Mouse (Mus musculus) brain, embryonic 14.5 days (tissue): ENCODE measurements around the gene Lrrc49. TPM values are rescaled to one million over a fixed set of nuclear protein-coding genes. Genes with fewer than 3 reads are reported as not detected.

ENCODE experiments used
- DNase-seq: peaks from one replicate; pipeline ENCODE4 v3.0.0-alpha.2; 2011; ENCODE audit warnings: low read depth
- CTCF ChIP-seq: fragments of 200-500 bp; IDR thresholded peaks from 2 replicates; pipeline ENCODE4 v1.5.1; 2012; ENCODE audit warnings: inconsistent platforms, mild to moderate bottlenecking, moderate library complexity, borderline replicate concordance; ENCODE audit not compliant: insufficient read depth, insufficient read length; ENCODE audit errors: extremely low read depth
- POLR2A ChIP-seq: fragments of 200-500 bp; IDR thresholded peaks from 2 replicates; pipeline ENCODE4 v1.6.1; 2012; ENCODE audit warnings: mild to moderate bottlenecking, inconsistent platforms, borderline replicate concordance; ENCODE audit not compliant: poor library complexity, insufficient read depth, insufficient read length, severe bottlenecking; ENCODE audit errors: extremely low read depth
- polyA plus RNA-seq: library from polyadenylated mRNA; depleted of rRNA; stranded (reverse); fragments of >200 nt; gene quantifications from 2 replicates; pipeline ENCODE4 v1.2.3, GENCODE M21; 2012

Gene Lrrc49
- polyA plus RNA-seq, 1 experiment, result 72.4 TPM

DNA sequence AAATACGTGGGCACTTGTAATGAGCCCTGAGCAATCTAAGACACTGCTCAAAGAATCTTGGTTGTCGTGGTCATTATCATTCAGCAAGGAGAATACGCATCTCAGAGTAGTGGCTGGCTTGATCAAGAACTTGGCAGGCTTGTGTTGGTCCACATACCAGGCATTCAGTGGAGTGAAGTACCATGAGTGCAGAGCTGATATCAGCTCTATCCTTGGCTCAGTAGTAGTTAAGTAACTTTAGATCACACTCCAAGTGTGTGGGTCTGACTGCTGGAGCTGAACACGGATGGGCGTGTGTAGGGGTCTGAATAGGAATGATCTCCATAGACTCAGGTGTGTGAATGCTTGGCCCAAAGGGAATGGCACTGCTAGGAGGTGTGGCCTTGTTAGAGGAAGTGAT is 102.8 kb downstream of the Lrrc49 start:
- DNase-seq, result no peak
- TF ChIP-seq CTCF, result no peak

DNA sequence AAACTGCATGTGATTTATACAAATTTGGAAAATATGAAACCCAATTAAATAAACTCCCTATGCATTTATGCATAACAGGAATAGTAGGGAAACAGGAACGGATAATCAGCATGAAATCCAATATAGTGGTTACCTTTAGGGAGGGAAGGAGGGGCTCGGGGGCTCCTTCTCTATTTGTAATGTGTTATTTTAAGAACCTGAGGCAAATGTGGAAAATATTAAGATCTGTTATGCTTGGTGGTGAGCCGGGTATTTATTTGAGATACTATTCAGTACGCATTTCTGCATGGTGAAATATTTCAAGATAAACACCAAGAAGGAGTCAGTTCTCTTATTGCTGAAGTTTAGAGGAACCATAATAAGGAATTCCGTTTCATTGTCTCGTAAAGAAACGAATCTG is 105.4 kb downstream of the Lrrc49 start:
- no peak for TF ChIP-seq POLR2A
- TF ChIP-seq CTCF, result no peak
- no peak for DNase-seq

- DNase-seq, result no peak
- no peak for TF ChIP-seq CTCF
- TF ChIP-seq POLR2A, result no peak
Observed at GRCm38 (mm10) chr9:60573011-60573410, 114.9 kb downstream of the Lrrc49 start.

- DNase-seq, result no peak
- TF ChIP-seq POLR2A (no peak), CTCF (no peak)
Observed at GRCm38 (mm10) chr9:60571725-60572124, 116.2 kb downstream of the Lrrc49 start.

DNA sequence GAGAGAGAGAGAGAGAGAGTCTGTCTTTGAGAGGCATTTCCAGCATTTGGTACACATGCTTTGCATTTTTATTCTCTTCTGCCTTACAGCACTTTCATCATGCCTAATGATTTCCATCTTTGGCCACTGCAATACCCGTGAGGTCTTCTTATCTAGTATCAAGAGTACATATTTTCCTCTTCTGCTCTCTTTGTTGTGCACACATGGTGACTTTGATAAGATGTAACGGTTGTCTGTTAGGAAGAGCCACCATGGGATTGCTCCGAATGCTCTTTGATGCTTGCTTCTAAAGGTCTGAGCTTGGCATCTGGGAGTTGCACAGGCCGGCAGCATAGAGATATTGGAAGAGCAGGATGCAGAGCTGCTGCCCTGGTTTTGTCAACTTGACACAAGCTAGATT is 116.9 kb downstream of the Lrrc49 start:
- peak; percentile 51 for DNase-seq
- no peak for TF ChIP-seq POLR2A
- no peak for TF ChIP-seq CTCF

- TF ChIP-seq CTCF, result no peak
- TF ChIP-seq POLR2A, result no peak
- DNase-seq, result peak; percentile 57
Observed at GRCm38 (mm10) chr9:60569366-60569765, 118.6 kb downstream of the Lrrc49 start.

DNA sequence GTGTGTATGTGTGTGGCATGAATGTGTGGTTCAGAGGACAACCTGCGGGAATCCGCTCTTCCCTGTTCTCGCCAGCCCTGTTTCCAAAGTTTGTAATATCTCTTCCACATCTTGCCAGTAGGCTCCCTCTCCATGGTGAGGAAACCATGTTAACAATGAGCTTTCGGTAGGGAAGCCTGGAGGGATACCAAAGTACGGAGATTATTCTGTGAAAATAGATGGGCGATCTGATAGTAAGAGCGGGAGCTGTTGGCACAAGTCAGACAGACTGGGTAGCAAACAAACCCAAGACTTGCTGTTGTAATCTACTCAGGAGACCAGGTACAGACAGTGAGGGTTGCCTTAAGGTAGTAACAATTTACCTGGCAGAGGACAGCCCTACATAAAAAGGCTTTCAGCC is 124.1 kb downstream of the Lrrc49 start:
- no peak for DNase-seq
- TF ChIP-seq POLR2A (no peak), CTCF (no peak)

- TF ChIP-seq POLR2A (no peak), CTCF (peak; percentile 40; the same call in 1 of the 2 replicates)
- peak; percentile 9 for DNase-seq
Observed at GRCm38 (mm10) chr9:60562443-60563371, 125.3 kb downstream of the Lrrc49 start.

- DNase-seq, result peak; percentile 69
- no peak for TF ChIP-seq CTCF
Observed at GRCm38 (mm10) chr9:60561641-60562289, 126.2 kb downstream of the Lrrc49 start.

DNA sequence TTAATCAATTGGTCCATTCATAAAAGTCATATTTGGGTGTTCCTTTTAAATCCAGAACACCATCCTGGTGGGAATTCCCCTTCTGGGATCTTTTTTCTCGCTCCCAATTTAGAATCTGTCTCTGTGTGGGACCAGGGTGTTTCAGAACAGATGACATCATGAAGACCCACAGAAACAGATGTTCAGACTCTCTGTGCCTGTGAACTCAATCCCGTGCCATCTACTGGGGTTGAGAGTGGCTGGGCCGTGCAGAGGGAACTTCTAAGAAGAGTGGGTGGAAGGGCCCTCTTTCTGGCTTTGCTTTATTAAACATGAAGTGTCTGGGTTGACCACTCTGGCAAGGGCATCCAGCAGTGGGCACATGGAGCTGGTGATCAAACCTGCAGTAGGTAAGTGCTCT is 129.5 kb downstream of the Lrrc49 start:
- TF ChIP-seq CTCF (no peak), POLR2A (no peak)
- no peak for DNase-seq

DNA sequence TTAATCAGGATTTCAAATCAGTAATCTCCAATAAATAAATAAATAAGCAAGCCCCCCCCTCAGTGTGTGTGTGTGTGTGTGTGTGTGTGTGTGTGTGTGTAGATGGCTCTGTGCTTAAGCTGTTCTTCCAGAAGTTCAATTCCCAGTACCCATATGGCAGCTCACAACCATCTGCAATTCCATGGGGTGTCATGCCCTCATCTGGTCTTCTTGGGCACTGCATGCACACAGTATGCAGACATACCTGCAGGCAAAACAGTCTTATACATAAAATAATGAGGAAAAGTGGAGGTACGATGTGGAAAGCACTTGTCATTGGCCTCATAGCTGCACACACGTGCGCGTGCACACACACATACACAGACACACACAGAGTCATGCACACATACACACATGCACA is 136.7 kb downstream of the Lrrc49 start:
- TF ChIP-seq CTCF (peak; percentile 26; the same call in 1 of the 2 replicates), POLR2A (no peak)
- DNase-seq, result no peak

DNA sequence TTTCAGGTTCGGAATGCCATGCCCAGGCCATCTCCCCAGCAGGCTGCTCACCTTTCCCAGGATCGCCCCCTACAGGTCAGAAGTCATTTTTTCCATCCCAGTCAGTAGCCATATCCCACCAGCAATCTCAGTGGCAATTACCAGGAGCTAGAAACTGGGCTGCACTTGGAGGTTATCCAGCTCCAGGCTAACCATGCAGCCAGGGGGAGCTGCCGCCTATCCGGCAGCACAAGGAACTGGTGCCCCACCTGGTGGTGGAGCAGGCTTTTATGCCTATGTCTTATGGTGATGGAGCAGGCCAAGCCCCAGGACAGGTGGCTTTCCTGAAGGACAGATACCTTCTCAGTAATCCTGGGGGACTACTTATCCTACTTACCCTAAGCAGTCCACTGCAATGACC is 139.8 kb downstream of the Lrrc49 start:
- TF ChIP-seq POLR2A (no peak), CTCF (peak; percentile 61)
- DNase-seq, result peak; percentile 75

DNA sequence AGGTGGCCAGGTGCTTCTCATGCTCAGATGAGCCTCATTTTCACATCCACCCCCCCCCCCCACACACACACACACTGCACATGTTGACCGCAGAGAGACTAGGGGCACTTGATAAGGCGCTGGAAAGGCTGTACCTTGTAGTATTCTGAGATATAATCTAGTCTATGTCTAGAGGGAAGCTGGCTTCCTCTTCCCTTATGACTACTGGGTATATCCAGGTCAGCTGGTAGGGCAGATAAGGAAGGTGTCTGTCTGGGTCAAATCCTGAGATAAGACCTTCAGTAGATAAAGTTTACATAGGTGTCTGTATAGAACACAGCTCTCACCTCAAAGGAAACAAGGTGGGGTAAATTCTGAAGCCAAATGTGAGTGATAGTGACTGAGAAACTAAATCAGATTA is 141.8 kb downstream of the Lrrc49 start:
- no peak for DNase-seq
- no peak for TF ChIP-seq POLR2A
- no peak for TF ChIP-seq CTCF

- DNase-seq, result no peak
- TF ChIP-seq POLR2A (no peak), CTCF (no peak)
Observed at GRCm38 (mm10) chr9:60545361-60546096, 142.4 kb downstream of the Lrrc49 start.
